16 mouse cellular contexts compared by ENCODE assay signal in the genomic region with DNA sequence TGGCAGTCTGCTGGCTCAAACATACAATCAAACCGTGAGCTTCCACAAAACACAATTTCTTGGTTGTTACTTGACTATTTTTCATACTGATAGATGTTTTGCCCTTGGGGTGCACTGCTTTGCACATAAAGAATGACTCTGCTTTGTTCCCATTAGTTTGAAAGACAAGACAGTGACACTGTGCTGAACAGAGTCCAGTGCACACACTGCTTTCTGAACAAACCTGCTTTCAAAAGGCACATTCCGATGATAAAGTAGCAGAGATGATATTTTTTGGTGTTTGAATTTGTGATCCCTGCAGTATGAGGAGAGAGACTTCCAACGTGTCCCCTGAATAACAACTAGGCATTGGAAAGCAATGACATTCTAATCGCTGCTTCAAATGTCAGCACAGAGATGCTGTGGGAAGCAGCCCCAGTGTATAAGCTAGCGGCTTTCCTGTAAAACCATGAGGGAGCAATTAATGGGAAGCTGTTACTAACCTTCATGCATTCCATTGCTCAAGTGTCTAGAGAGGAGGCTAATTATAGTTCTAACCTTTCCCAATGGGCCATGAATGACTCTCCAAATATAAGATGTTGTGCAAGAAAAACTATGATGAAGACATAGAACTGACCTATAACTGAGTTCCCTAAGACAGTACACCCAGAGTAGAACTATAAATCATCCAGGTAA.
A peak's percentile ranks its signal among the peaks of the same experiment; 100 is the strongest.
DNase-seq lines count a peak whose midpoint lies in the region; ATAC-seq lines count a peak whose summit lies in the region.
"Had no signal": no experiment of that assay in that cellular context is flagged by ENCODE, and none has a peak within 500 bp of the region (broad histone marks: within the 10 kb centered on the region; RNA-seq: fewer than 3 reads in every experiment).

No protein-coding gene starts in this region.

- intact Hi-C loops in heart, postnatal 10 days (cut with DNase I) = no loop called here

- peak; percentile 20 for DNase-seq in embryo, embryonic 10 days (ENCODE audit: low spot score)
- DNase-seq in embryo, embryonic 9.5 days (ENCODE audit: extremely low spot score) = no peak
- peak; percentile 7 to 14 for DNase-seq in heart, postnatal 10 days
- DNase-seq in heart, adult 9 months (ENCODE audit: low spot score in 2 of 2) = no peak
- peak; percentile 40 for DNase-seq in embryo, embryonic 10.5 days (ENCODE audit: low spot score)
- peak; percentile 19 for DNase-seq in lung, postnatal 25 days (ENCODE audit: low spot score)
- DNase-seq in urinary bladder, postnatal 4 days (ENCODE audit: low spot score in 2 of 2) = no peak
- DNase-seq: cerebellum, postnatal 25 days; kidney, adult 2 months; right cerebral cortex, adult 18-20 months; thymus, adult 2 months had no signal

- H3K4me1 ChIP-seq in forebrain, embryonic 16.5 days (replicated peaks; ENCODE audit: control insufficient read depth, insufficient read depth, low read length) = no peaks in the 10 kb centered on the region

- H3K4me2 ChIP-seq in forebrain, embryonic 16.5 days (ENCODE audit: low read length) = no peak overlapping the region
- H3K4me2 ChIP-seq: liver, embryonic 11.5 days had no signal

- H3K27ac ChIP-seq in forebrain, embryonic 16.5 days (ENCODE audit: low read length) = no peak overlapping the region
- H3K27ac ChIP-seq: left cerebral cortex, adult 2 months had no signal

- no peaks in the 10 kb centered on the region for H3K27me3 ChIP-seq in forebrain, embryonic 16.5 days (replicated peaks; ENCODE audit: control insufficient read depth, insufficient read depth, low read length)
- H3K27me3 ChIP-seq: Patski had no signal

- H3K4me3 ChIP-seq in forebrain, embryonic 16.5 days (replicated peaks; ENCODE audit: low read length) = no peak overlapping the region
- H3K4me3 ChIP-seq: left cerebral cortex, adult 2 months; myocyte had no signal

- H3K9ac ChIP-seq in forebrain, embryonic 16.5 days (replicated peaks; ENCODE audit: low read depth, low read length) = no peak overlapping the region

- no peaks in the 10 kb centered on the region for H3K9me3 ChIP-seq in forebrain, embryonic 16.5 days (ENCODE audit: control insufficient read depth, low read length)

- no peaks in the 10 kb centered on the region for H3K36me3 ChIP-seq in forebrain, embryonic 16.5 days (ENCODE audit: control insufficient read depth, insufficient read depth)

- no peak for ATAC-seq in forebrain, embryonic 16.5 days
- ATAC-seq: Patski had no signal

- 65% methylated on average over 5 of the region's 5 CpGs for WGBS in forebrain, embryonic 16.5 days

Comparison
In these comparisons a context has a peak if more than half of its experiments do, and no peak if none do; other contexts are left out.
1. DNase-seq: peak in embryo, embryonic 10 days (single experiment), heart, postnatal 10 days (2 of 2), embryo, embryonic 10.5 days (single experiment) and lung, postnatal 25 days (single experiment); none in embryo, embryonic 9.5 days (single experiment), heart, adult 9 months (0 of 2) and urinary bladder, postnatal 4 days (0 of 2).